Mouse (Mus musculus): ENCODE data around the gene Atp2a3. TPM values are rescaled to one million over a fixed set of nuclear protein-coding genes. Genes with fewer than 3 reads are reported as not detected.

The Atp2a3 gene
- polyA plus RNA-seq, 1 experiment from 2014 or later = 17.3 TPM

GRCm38 (mm10) chr11:73001029-73001428 lies 40.1 kb downstream of the Atp2a3 start:
- no peaks in the 10 kb centered on the region for H3K27me3 ChIP-seq (ENCODE audit: control insufficient read depth, insufficient read depth, low read length)
- H3K9me3 ChIP-seq (ENCODE audit: control insufficient read depth, low read depth, low read length) = no peaks in the 10 kb centered on the region
- WGBS = 11% methylated on average over 6 of the region's 6 CpGs
- no peak overlapping the region for H3K27ac ChIP-seq (ENCODE audit: low read length)
- ATAC-seq (ENCODE audit: insufficient number of reproducible peaks, insufficient read depth, low FRiP score, low read depth) = 0 out of 2 replicates have a peak, but pooled peaks have one; percentile 53
- H3K4me3 ChIP-seq (ENCODE audit: low read depth, low read length) = no peak overlapping the region
- no peak overlapping the region for H3K4me2 ChIP-seq (replicated peaks; ENCODE audit: low read depth, low read length)
- peaks cover 4% of the 10 kb centered on the region; the same call in 1 of the 2 replicates for H3K4me1 ChIP-seq (ENCODE audit: control insufficient read depth, insufficient read depth, low read length)
- H3K9ac ChIP-seq (replicated peaks; ENCODE audit: low read depth, low read length) = no peak overlapping the region
- no peaks in the 10 kb centered on the region for H3K36me3 ChIP-seq (ENCODE audit: control insufficient read depth, insufficient read depth, low read length)

GRCm38 (mm10) chr11:73006377-73006776 lies 45.4 kb downstream of the Atp2a3 start:
- Histone ChIP-seq H3K4me2 (replicated peaks; ENCODE audit: low read depth, low read length) (no peak overlapping the region), H3K9ac (replicated peaks; ENCODE audit: low read depth, low read length) (no peak overlapping the region), H3K4me3 (ENCODE audit: low read depth, low read length) (no peak overlapping the region), H3K9me3 (ENCODE audit: control insufficient read depth, low read depth, low read length) (no peaks in the 10 kb centered on the region), H3K27me3 (ENCODE audit: control insufficient read depth, insufficient read depth, low read length) (no peaks in the 10 kb centered on the region), H3K4me1 (ENCODE audit: control insufficient read depth, insufficient read depth, low read length) (no peaks in the 10 kb centered on the region), H3K36me3 (ENCODE audit: control insufficient read depth, insufficient read depth, low read length) (no peaks in the 10 kb centered on the region), H3K27ac (ENCODE audit: low read length) (no peak overlapping the region)
- ATAC-seq (ENCODE audit: insufficient number of reproducible peaks, insufficient read depth, low FRiP score, low read depth) = no peak
- WGBS = 5% methylated on average over 2 of the region's 2 CpGs

- Histone ChIP-seq H3K9me3 (ENCODE audit: control insufficient read depth, low read depth, low read length) (no peaks in the 10 kb centered on the region), H3K4me2 (replicated peaks; ENCODE audit: low read depth, low read length) (no peak overlapping the region), H3K4me3 (ENCODE audit: low read depth, low read length) (no peak overlapping the region), H3K4me1 (ENCODE audit: control insufficient read depth, insufficient read depth, low read length) (no peaks in the 10 kb centered on the region), H3K27ac (ENCODE audit: low read length) (no peak overlapping the region), H3K9ac (replicated peaks; ENCODE audit: low read depth, low read length) (no peak overlapping the region), H3K27me3 (ENCODE audit: control insufficient read depth, insufficient read depth, low read length) (no peaks in the 10 kb centered on the region), H3K36me3 (ENCODE audit: control insufficient read depth, insufficient read depth, low read length) (no peaks in the 10 kb centered on the region)
- no peak for ATAC-seq (ENCODE audit: insufficient number of reproducible peaks, insufficient read depth, low FRiP score, low read depth)
- 75% methylated on average over 3 of the region's 3 CpGs for WGBS
Observed at GRCm38 (mm10) chr11:73007113-73007512, 46.1 kb downstream of the Atp2a3 start.

GRCm38 (mm10) chr11:73007698-73008481 lies 46.9 kb downstream of the Atp2a3 start:
- 57% methylated on average over 11 of the region's 11 CpGs for WGBS
- Histone ChIP-seq H3K9me3 (ENCODE audit: control insufficient read depth, low read depth, low read length) (no peaks in the 10 kb centered on the region), H3K4me1 (ENCODE audit: control insufficient read depth, insufficient read depth, low read length) (no peaks in the 10 kb centered on the region), H3K4me3 (ENCODE audit: low read depth, low read length) (no peak overlapping the region), H3K27ac (ENCODE audit: low read length) (no peak overlapping the region), H3K36me3 (ENCODE audit: control insufficient read depth, insufficient read depth, low read length) (no peaks in the 10 kb centered on the region), H3K9ac (replicated peaks; ENCODE audit: low read depth, low read length) (no peak overlapping the region), H3K27me3 (ENCODE audit: control insufficient read depth, insufficient read depth, low read length) (no peaks in the 10 kb centered on the region), H3K4me2 (replicated peaks; ENCODE audit: low read depth, low read length) (no peak overlapping the region)
- ATAC-seq (ENCODE audit: insufficient number of reproducible peaks, insufficient read depth, low FRiP score, low read depth) = no peak

- Histone ChIP-seq H3K4me3 (ENCODE audit: low read depth, low read length) (no peak overlapping the region), H3K4me2 (replicated peaks; ENCODE audit: low read depth, low read length) (no peak overlapping the region), H3K36me3 (ENCODE audit: control insufficient read depth, insufficient read depth, low read length) (no peaks in the 10 kb centered on the region), H3K27ac (ENCODE audit: low read length) (no peak overlapping the region), H3K27me3 (ENCODE audit: control insufficient read depth, insufficient read depth, low read length) (no peaks in the 10 kb centered on the region), H3K9me3 (ENCODE audit: control insufficient read depth, low read depth, low read length) (no peaks in the 10 kb centered on the region), H3K4me1 (ENCODE audit: control insufficient read depth, insufficient read depth, low read length) (no peaks in the 10 kb centered on the region), H3K9ac (replicated peaks; ENCODE audit: low read depth, low read length) (no peak overlapping the region)
- 68% methylated on average over 2 of the region's 2 CpGs for WGBS
- no peak for ATAC-seq (ENCODE audit: insufficient number of reproducible peaks, insufficient read depth, low FRiP score, low read depth)
Observed at GRCm38 (mm10) chr11:73008826-73009225, 47.9 kb downstream of the Atp2a3 start.

- Histone ChIP-seq H3K4me1 (ENCODE audit: control insufficient read depth, insufficient read depth, low read length) (no peaks in the 10 kb centered on the region), H3K9me3 (ENCODE audit: control insufficient read depth, low read depth, low read length) (no peaks in the 10 kb centered on the region), H3K27ac (ENCODE audit: low read length) (no peak overlapping the region), H3K36me3 (ENCODE audit: control insufficient read depth, insufficient read depth, low read length) (no peaks in the 10 kb centered on the region), H3K4me3 (ENCODE audit: low read depth, low read length) (no peak overlapping the region), H3K4me2 (replicated peaks; ENCODE audit: low read depth, low read length) (no peak overlapping the region), H3K27me3 (ENCODE audit: control insufficient read depth, insufficient read depth, low read length) (no peaks in the 10 kb centered on the region), H3K9ac (replicated peaks; ENCODE audit: low read depth, low read length) (no peak overlapping the region)
- ATAC-seq (ENCODE audit: insufficient number of reproducible peaks, insufficient read depth, low FRiP score, low read depth) = no peak
- WGBS = 53% methylated on average over 13 of the region's 13 CpGs
Observed at GRCm38 (mm10) chr11:73009531-73010274, 48.7 kb downstream of the Atp2a3 start.

GRCm38 (mm10) chr11:73013981-73014380 lies 53.0 kb downstream of the Atp2a3 start:
- Histone ChIP-seq H3K9ac (replicated peaks; ENCODE audit: low read depth, low read length) (no peak overlapping the region), H3K4me2 (replicated peaks; ENCODE audit: low read depth, low read length) (no peak overlapping the region), H3K36me3 (ENCODE audit: control insufficient read depth, insufficient read depth, low read length) (no peaks in the 10 kb centered on the region), H3K4me1 (ENCODE audit: control insufficient read depth, insufficient read depth, low read length) (no peaks in the 10 kb centered on the region), H3K27me3 (ENCODE audit: control insufficient read depth, insufficient read depth, low read length) (no peaks in the 10 kb centered on the region), H3K4me3 (ENCODE audit: low read depth, low read length) (no peak overlapping the region), H3K27ac (ENCODE audit: low read length) (no peak overlapping the region), H3K9me3 (ENCODE audit: control insufficient read depth, low read depth, low read length) (no peaks in the 10 kb centered on the region)
- WGBS = 72% methylated on average over 5 of the region's 5 CpGs
- no peak for ATAC-seq (ENCODE audit: insufficient number of reproducible peaks, insufficient read depth, low FRiP score, low read depth)

GRCm38 (mm10) chr11:73014831-73015344 lies 53.9 kb downstream of the Atp2a3 start:
- H3K9ac ChIP-seq (replicated peaks; ENCODE audit: low read depth, low read length) = no peak overlapping the region
- ATAC-seq (ENCODE audit: insufficient number of reproducible peaks, insufficient read depth, low FRiP score, low read depth) = no peak
- WGBS = 77% methylated on average over 4 of the region's 4 CpGs
- H3K4me3 ChIP-seq (ENCODE audit: low read depth, low read length) = no peak overlapping the region
- no peak overlapping the region for H3K27ac ChIP-seq (ENCODE audit: low read length)
- H3K4me1 ChIP-seq (ENCODE audit: control insufficient read depth, insufficient read depth, low read length) = peaks cover 4% of the 10 kb centered on the region; the same call in 1 of the 2 replicates
- H3K27me3 ChIP-seq (ENCODE audit: control insufficient read depth, insufficient read depth, low read length) = no peaks in the 10 kb centered on the region
- no peaks in the 10 kb centered on the region for H3K36me3 ChIP-seq (ENCODE audit: control insufficient read depth, insufficient read depth, low read length)
- no peak overlapping the region for H3K4me2 ChIP-seq (replicated peaks; ENCODE audit: low read depth, low read length)
- H3K9me3 ChIP-seq (ENCODE audit: control insufficient read depth, low read depth, low read length) = no peaks in the 10 kb centered on the region
